In the genomic region with DNA sequence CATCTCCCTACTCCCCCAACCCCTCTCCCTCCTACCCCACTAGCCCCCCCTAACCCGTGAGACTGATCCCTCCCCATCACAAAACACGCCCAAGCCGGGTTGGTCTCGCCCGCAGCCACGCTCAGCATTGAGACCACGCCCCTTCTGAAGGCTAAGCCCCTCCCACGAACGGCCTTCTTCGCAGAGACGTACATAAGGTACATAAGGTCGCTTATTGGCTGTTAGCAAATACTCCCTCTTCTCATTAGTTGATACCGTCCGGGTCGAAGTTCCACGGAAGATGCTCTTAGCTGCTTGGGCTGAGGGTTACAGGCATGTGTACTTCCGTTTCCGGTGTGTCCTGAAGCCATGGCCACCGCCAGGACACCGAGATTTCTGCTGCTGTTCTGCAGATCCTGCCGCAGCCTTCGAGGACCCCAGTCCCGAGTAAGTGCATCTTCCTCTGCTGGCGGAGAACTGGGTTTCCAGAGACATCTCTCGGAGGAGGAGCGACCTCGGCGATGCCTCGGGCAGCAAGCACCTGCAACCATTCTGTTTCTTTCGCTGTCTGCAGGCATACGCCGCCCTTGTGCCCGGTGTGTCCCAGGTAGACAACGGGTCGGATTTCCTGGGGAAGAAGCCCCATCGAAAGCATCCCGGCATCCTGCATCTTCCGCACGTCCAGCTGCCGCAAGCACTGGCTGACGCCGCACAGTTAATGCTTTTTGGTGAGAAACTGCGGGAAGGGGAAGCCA, we compare ENCODE assay signal across 7 mouse cellular contexts. TPM values are rescaled to one million over a fixed set of nuclear protein-coding genes. Genes with fewer than 3 reads are reported as not detected.
DNase-seq lines count a peak whose midpoint lies in the region; ATAC-seq lines count a peak whose summit lies in the region.

A gene (plus strand): TSS at position 245 of the 734 bp plus-strand sequence.

- H3K36me3 ChIP-seq in embryonic facial prominence, embryonic 12.5 days: peaks cover 30% of the 10 kb centered on the region
- H3K36me3 ChIP-seq in limb, embryonic 11.5 days (ENCODE audit: control insufficient read depth, insufficient read depth, low read length): peaks cover 12% of the 10 kb centered on the region
- H3K36me3 ChIP-seq in midbrain, embryonic 14.5 days (ENCODE audit: control insufficient read depth, insufficient read depth, low read length): peaks cover 32% of the 10 kb centered on the region

- peaks cover 9% of the 10 kb centered on the region for H3K4me1 ChIP-seq in embryonic facial prominence, embryonic 12.5 days
- H3K4me1 ChIP-seq in limb, embryonic 11.5 days (ENCODE audit: control insufficient read depth, insufficient read depth, low read length): peaks cover 8% of the 10 kb centered on the region
- H3K4me1 ChIP-seq in midbrain, embryonic 14.5 days (ENCODE audit: control insufficient read depth, insufficient read depth, low read length): peaks cover 12% of the 10 kb centered on the region

- WGBS in embryonic facial prominence, embryonic 12.5 days: under 1% methylated on average over 43 of the region's 43 CpGs
- under 1% methylated on average over 43 of the region's 43 CpGs for whole genome bisulfite sequencing in limb, embryonic 11.5 days
- under 1% methylated on average over 43 of the region's 43 CpGs for WGBS in midbrain, embryonic 14.5 days

- H3K9ac ChIP-seq in embryonic facial prominence, embryonic 12.5 days: peak within 1 kb of the TSS; percentile 46
- peak within 1 kb of the TSS; percentile 73 for H3K9ac ChIP-seq in limb, embryonic 11.5 days (ENCODE audit: low read length)
- H3K9ac ChIP-seq in midbrain, embryonic 14.5 days (replicated peaks; ENCODE audit: low read length): peak within 1 kb of the TSS; percentile 76

- H3K9me3 ChIP-seq in embryonic facial prominence, embryonic 12.5 days: no peaks in the 10 kb centered on the region
- H3K9me3 ChIP-seq in limb, embryonic 11.5 days (ENCODE audit: control insufficient read depth, low read length): no peaks in the 10 kb centered on the region
- no peaks in the 10 kb centered on the region for H3K9me3 ChIP-seq in midbrain, embryonic 14.5 days (ENCODE audit: control insufficient read depth, low read length)

- peak within 1 kb of the TSS; percentile 54 for H3K4me3 ChIP-seq in embryonic facial prominence, embryonic 12.5 days
- peak within 1 kb of the TSS; percentile 72 for H3K4me3 ChIP-seq in limb, embryonic 11.5 days (ENCODE audit: low read depth, low read length)
- H3K4me3 ChIP-seq in midbrain, embryonic 14.5 days (replicated peaks; ENCODE audit: low read depth, low read length): peak within 1 kb of the TSS; percentile 77

- H3K4me2 ChIP-seq in embryonic facial prominence, embryonic 12.5 days (replicated peaks): peak within 1 kb of the TSS; percentile 80
- peak within 1 kb of the TSS; percentile 81 for H3K4me2 ChIP-seq in limb, embryonic 11.5 days (ENCODE audit: low read depth, severe bottlenecking)
- peak within 1 kb of the TSS; percentile 83 for H3K4me2 ChIP-seq in midbrain, embryonic 14.5 days (ENCODE audit: low read length)

- peak; percentile 90 for DNase-seq in adrenal gland, postnatal 25 days
- peak; percentile 100 for DNase-seq in heart, adult 11 months
- peak; percentile 92 for DNase-seq in kidney, adult 18-20 months
- peak; percentile 98 for DNase-seq in limb, embryonic 11.5 days (ENCODE audit: low spot score)
- peak; percentile 98 for DNase-seq in midbrain, embryonic 14.5 days
- DNase-seq in spleen, adult 18-20 months: peak; percentile 89 to 90

- ATAC-seq in embryonic facial prominence, embryonic 12.5 days (ENCODE audit: insufficient number of reproducible peaks, insufficient read depth, low FRiP score, low TSS enrichment): peak; percentile 95
- ATAC-seq in limb, embryonic 11.5 days (ENCODE audit: insufficient number of reproducible peaks, low FRiP score, low TSS enrichment, low read depth): peak; percentile 91
- ATAC-seq in midbrain, embryonic 14.5 days (ENCODE audit: low FRiP score, low TSS enrichment): peak; percentile 97

- peak within 1 kb of the TSS; percentile 90 for H3K27ac ChIP-seq in embryonic facial prominence, embryonic 12.5 days
- peak within 1 kb of the TSS; percentile 74 for H3K27ac ChIP-seq in limb, embryonic 11.5 days (replicated peaks; ENCODE audit: low read depth, low read length)
- peak within 1 kb of the TSS; percentile 81 for H3K27ac ChIP-seq in midbrain, embryonic 14.5 days (replicated peaks; ENCODE audit: low read depth, low read length)

- H3K27me3 ChIP-seq in embryonic facial prominence, embryonic 12.5 days: no peaks in the 10 kb centered on the region
- no peaks in the 10 kb centered on the region for H3K27me3 ChIP-seq in limb, embryonic 11.5 days (ENCODE audit: control insufficient read depth, insufficient read depth, low read length)
- H3K27me3 ChIP-seq in midbrain, embryonic 14.5 days (ENCODE audit: control insufficient read depth, insufficient read depth, low read length): no peaks in the 10 kb centered on the region

RNA-seq across cellular contexts. Expression of the gene that starts here (rescaled TPM):
- 32.1 and 42.2 TPM in 2 replicates for total RNA-seq in adrenal gland, postnatal 25 days (2021)
- polyA plus RNA-seq in embryonic facial prominence, embryonic 12.5 days (2016; fragmentation: Nextera tagmentation; extraction: Ambion mirVana): 55.5 and 56.8 TPM in 2 replicates
- polyA plus RNA-seq in limb, embryonic 11.5 days (2014; fragmentation: Nextera tagmentation; extraction: Ambion mirVana): 41.9 and 46.2 TPM in 2 replicates
- polyA plus RNA-seq in midbrain, embryonic 14.5 days (2014; fragmentation: Nextera tagmentation; extraction: Ambion mirVana): 85.2 and 85.6 TPM in 2 replicates

Comparison
In these comparisons a context has a peak if more than half of its experiments do, and no peak if none do; other contexts are left out.
1. Peak in every context shown above with its lines: DNase-seq, ATAC-seq, H3K4me3 ChIP-seq and H3K27ac ChIP-seq.